Mouse (Mus musculus) ES-E14 (cell line): ENCODE results near the gene Cttn. TPM values are rescaled to one million over a fixed set of nuclear protein-coding genes. Genes with fewer than 3 reads are reported as not detected.

Experiments used
- DNase-seq: peaks from one replicate; pipeline ENCODE4 v3.0.0-alpha.2; 2013; ENCODE audit warnings: low read depth, low spot score
- H3K27ac ChIP-seq: 2 replicates; pipeline ENCODE4 v1.5.1; 2012; ENCODE audit warnings: low read depth, mild to moderate bottlenecking, low read length, moderate library complexity, mixed read lengths; ENCODE audit not compliant: poor library complexity, insufficient read depth, severe bottlenecking
- H3K36me3 ChIP-seq: 2 replicates; pipeline ENCODE4 v1.6.1; 2012; ENCODE audit warnings: mild to moderate bottlenecking, low read length, moderate library complexity, mixed read lengths; ENCODE audit not compliant: control insufficient read depth, poor library complexity, insufficient read depth, severe bottlenecking
- H3K4me1 ChIP-seq, 2 experiments: fragments of 150-350 bp in 1 of 2; sonication (generic) in 1 of 2; 2 replicates each; pipeline ENCODE4 v1.6.1; 2012; ENCODE audit warnings: low read length in 2 of 2, mild to moderate bottlenecking in 1 of 2, mixed read lengths in 1 of 2; ENCODE audit not compliant: control insufficient read depth in 2 of 2, insufficient read depth in 2 of 2, poor library complexity in 1 of 2
- H3K4me3 ChIP-seq, 2 experiments: fragments of 150-350 bp in 1 of 2; sonication (generic) in 1 of 2; 2 replicates each; pipeline ENCODE4 v1.5.1; 2012; ENCODE audit warnings: low read length in 2 of 2, low read depth in 1 of 2, mild to moderate bottlenecking in 1 of 2, mixed read lengths in 1 of 2; ENCODE audit not compliant: insufficient read depth in 1 of 2, poor library complexity in 1 of 2, severe bottlenecking in 1 of 2
- H3K9ac ChIP-seq: 2 replicates; pipeline ENCODE4 v1.6.1; 2012; ENCODE audit warnings: low read depth, mild to moderate bottlenecking, low read length, mixed read lengths; ENCODE audit not compliant: poor library complexity, insufficient read depth, severe bottlenecking
- H3K9me3 ChIP-seq: fragments of 150-350 bp; sonication (generic); 2 replicates; pipeline ENCODE4 v1.6.1; 2012; ENCODE audit warnings: low read depth, mild to moderate bottlenecking, low read length; ENCODE audit not compliant: control insufficient read depth, insufficient read depth
- CHD2 ChIP-seq: IDR thresholded peaks from 2 replicates; pipeline ENCODE4 v1.6.1; 2014; ENCODE audit warnings: mild to moderate bottlenecking, low read depth, low read length, inconsistent platforms
- HCFC1 ChIP-seq: IDR thresholded peaks from 2 replicates; pipeline ENCODE4 v1.6.1; 2012; ENCODE audit warnings: low read length, inconsistent platforms, borderline replicate concordance; ENCODE audit not compliant: insufficient read depth
- MAFK ChIP-seq: IDR thresholded peaks from 2 replicates; pipeline ENCODE4 v1.6.1; 2014; ENCODE audit warnings: mild to moderate bottlenecking, low read depth, low read length, inconsistent platforms; ENCODE audit not compliant: insufficient read depth
- ZC3H11A ChIP-seq: IDR thresholded peaks from 2 replicates; pipeline ENCODE4 v1.6.1; 2012; ENCODE audit warnings: low read depth, mild to moderate bottlenecking, inconsistent platforms, low read length, borderline replicate concordance
- ZNF384 ChIP-seq: IDR thresholded peaks from 2 replicates; pipeline ENCODE4 v1.6.1; 2012; ENCODE audit warnings: low read depth, low read length, inconsistent platforms
- in situ Hi-C, 2 experiments: fragments of 600-800 bp; cut with MboI; formaldehyde crosslinking; loops; one replicate each; pipeline ENCODE4 v1.15.1; 2025; ENCODE audit warnings: low sequenced_read_pairs in 2 of 2, inconsistent platforms in 1 of 2; ENCODE audit not compliant: unreplicated experiment in 2 of 2
- total RNA-seq: library from RNA; depleted of rRNA; stranded (reverse); fragments of 300-350 nt; gene quantifications from 2 replicates; pipeline ENCODE4 v1.2.3, GENCODE M21; 2012

Gene Cttn
- total RNA-seq, 1 experiment = 113 TPM

- in situ Hi-C loops = no loop called here
- Histone ChIP-seq H3K27ac (no peak overlapping the region), H3K36me3 (peaks cover 58% of the 10 kb centered on the region), H3K9me3 (no peaks in the 10 kb centered on the region), H3K9ac (no peak overlapping the region), H3K4me1 (no peaks in the 10 kb centered on the region), H3K4me3 (no peak overlapping the region)
- TF ChIP-seq MAFK (no peak), HCFC1 (no peak), ZNF384 (no peak), CHD2 (no peak), ZC3H11A (no peak)
- DNase-seq = no peak
Observed at GRCm38 (mm10) chr7:144438811-144439210, 32.0 kb downstream of the Cttn start.

DNA sequence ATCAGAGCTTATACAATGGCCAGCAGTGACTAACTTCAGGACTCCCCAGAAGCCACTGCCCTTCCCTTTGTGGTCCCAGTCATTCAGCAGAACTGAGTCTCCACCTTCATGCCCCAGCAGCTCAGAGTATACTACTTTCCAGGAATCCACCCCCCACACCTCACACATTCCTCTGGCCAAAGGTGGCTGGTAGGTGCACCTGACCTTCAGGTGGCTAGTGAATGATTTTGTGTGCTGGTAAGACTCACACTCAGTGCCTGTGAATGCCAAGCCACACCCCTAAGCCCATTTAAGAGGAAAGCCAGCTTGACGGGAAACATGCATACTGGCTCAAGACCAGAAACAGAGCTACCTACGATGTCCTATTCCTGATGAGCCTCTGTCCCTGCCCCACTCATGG, 37.9 kb downstream of the Cttn start:
- no peak for DNase-seq
- Histone ChIP-seq H3K9ac (no peak overlapping the region), H3K4me1 (no peaks in the 10 kb centered on the region), H3K36me3 (peaks cover 14% of the 10 kb centered on the region), H3K4me3 (no peak overlapping the region), H3K9me3 (no peaks in the 10 kb centered on the region), H3K27ac (no peak overlapping the region)
- TF ChIP-seq ZC3H11A (no peak), MAFK (no peak), ZNF384 (no peak), HCFC1 (no peak), CHD2 (no peak)
- in situ Hi-C loops = no loop called here

DNA sequence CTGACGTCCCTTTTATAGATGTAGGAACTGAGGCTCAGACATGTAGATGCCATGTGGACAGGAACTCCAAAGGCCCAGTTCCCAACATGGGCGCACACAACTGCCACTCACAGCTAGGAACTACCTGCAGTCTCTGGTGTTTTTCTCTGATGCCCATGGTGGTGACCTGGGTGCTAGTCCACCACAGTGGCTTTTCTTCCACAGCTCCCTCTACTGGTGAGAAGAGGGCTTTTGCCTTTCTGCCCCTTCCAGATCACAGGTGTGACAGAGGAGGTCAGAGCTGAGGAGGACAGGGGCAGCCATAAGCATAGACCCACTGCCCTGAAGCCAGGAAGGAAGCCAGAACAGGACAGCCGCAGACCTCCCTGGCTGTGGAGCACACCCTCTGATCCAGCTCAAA, 43.3 kb downstream of the Cttn start:
- TF ChIP-seq ZNF384 (no peak), CHD2 (no peak), HCFC1 (no peak), MAFK (no peak), ZC3H11A (no peak)
- no peak for DNase-seq
- in situ Hi-C loops = loop anchor here in 1 of 2 experiments (10.0 kb wide), 1 partner anchor 213 kb away; no protein-coding TSS in a partner anchor

GRCm38 (mm10) chr7:144426594-144426993, 44.2 kb downstream of the Cttn start:
- in situ Hi-C loops = loop anchor here in 1 of 2 experiments (10.0 kb wide), 1 partner anchor 212 kb away; no protein-coding TSS in a partner anchor
- TF ChIP-seq MAFK (no peak), ZNF384 (no peak), CHD2 (no peak), ZC3H11A (no peak), HCFC1 (no peak)
- H3K9me3 ChIP-seq = no peaks in the 10 kb centered on the region
- no peak overlapping the region for H3K27ac ChIP-seq
- no peaks in the 10 kb centered on the region for H3K36me3 ChIP-seq
- no peak overlapping the region for H3K9ac ChIP-seq
- H3K4me3 ChIP-seq = no peak overlapping the region
- H3K4me1 ChIP-seq = no peaks in the 10 kb centered on the region
- DNase-seq = no peak

More for the DNA sequence above, 43.3 kb downstream of the Cttn start:
- no peaks in the 10 kb centered on the region for H3K36me3 ChIP-seq
- no peak overlapping the region for H3K9ac ChIP-seq
- no peak overlapping the region for H3K27ac ChIP-seq
- no peaks in the 10 kb centered on the region for H3K9me3 ChIP-seq
- H3K4me1 ChIP-seq = no peaks in the 10 kb centered on the region
- no peak overlapping the region for H3K4me3 ChIP-seq

DNA sequence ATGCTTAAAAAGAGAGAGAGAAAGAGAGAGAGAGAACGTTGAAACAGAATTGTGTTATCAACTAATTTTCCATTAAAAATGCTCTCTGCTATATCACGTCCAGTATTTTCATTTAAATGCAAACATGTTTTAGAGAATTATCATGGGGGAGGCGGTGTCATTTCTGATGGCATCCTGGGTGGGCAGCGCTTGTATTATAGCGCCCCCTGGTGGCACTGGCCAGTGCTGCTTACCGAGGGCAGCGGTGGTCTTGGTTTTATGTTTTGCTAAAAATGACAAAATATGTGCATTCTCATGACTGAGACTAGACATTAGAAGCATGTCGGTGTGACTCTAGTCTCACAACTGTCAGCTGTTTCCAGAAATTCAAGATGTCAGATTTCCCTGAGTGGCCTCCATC, 44.9 kb downstream of the Cttn start:
- no peaks in the 10 kb centered on the region for H3K9me3 ChIP-seq
- in situ Hi-C loops = loop anchor here in 1 of 2 experiments (10.0 kb wide), 1 partner anchor 211 kb away; no protein-coding TSS in a partner anchor

More for the DNA sequence above, 44.9 kb downstream of the Cttn start:
- TF ChIP-seq ZC3H11A (peak; percentile 85), HCFC1 (no peak)
- Histone ChIP-seq H3K9ac (no peak overlapping the region), H3K4me1 (no peaks in the 10 kb centered on the region), H3K27ac (no peak overlapping the region), H3K36me3 (no peaks in the 10 kb centered on the region), H3K4me3 (no peak overlapping the region)
- DNase-seq = no peak
